ENCODE assay signal across 24 mouse cellular contexts in the genomic region with DNA sequence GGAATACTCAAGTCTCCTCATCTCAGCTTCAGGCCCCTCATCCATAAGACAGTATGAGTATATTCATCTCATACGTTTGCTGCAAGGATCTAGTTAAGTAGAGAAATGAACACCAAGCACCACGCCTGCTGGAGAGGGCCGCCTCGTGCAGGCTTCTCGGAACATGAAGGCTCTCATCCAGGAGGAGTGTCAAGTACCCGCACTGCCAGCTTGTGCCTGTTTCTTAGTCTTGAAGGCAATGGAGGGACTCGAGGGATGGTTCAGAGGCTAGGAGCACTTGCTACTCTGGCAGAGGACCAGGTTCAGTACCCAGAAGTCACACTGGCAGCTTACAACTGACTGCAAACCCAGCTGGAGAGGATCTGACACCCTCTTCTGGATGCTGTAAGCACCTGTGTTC. TPM values are rescaled to one million over a fixed set of nuclear protein-coding genes. Genes with fewer than 3 reads are reported as not detected.
DNase-seq lines count a peak whose midpoint lies in the region; ATAC-seq and TF ChIP-seq lines count a peak whose summit lies in the region.
"Had no signal": no experiment of that assay in that cellular context is flagged by ENCODE, and none has a peak within 500 bp of the region (broad histone marks: within the 10 kb centered on the region; RNA-seq: fewer than 3 reads in every experiment).

No protein-coding gene starts in this region.

- no peak for TF ChIP-seq POLR2A in cerebellum, adult 2 months (IDR thresholded peaks at IDR 0.05; ENCODE audit: borderline replicate concordance, insufficient read depth, low read length)

- H3K9ac ChIP-seq in lung, embryonic 16.5 days (ENCODE audit: low read length) = no peak overlapping the region
- H3K9ac ChIP-seq: heart, embryonic 12.5 days; hindbrain, embryonic 15.5 days; kidney, embryonic 15.5 days; liver, embryonic 12.5 days; liver, postnatal 0 days; neural tube, embryonic 12.5 days had no signal

- H3K36me3 ChIP-seq in lung, embryonic 16.5 days (ENCODE audit: control insufficient read depth, insufficient read depth, low read length) = peaks cover 5% of the 10 kb centered on the region; the same call in 1 of the 2 replicates
- H3K36me3 ChIP-seq in limb, embryonic 10.5 days = peaks cover 35% of the 10 kb centered on the region
- H3K36me3 ChIP-seq: hindbrain, embryonic 15.5 days; kidney, embryonic 15.5 days; liver, embryonic 12.5 days had no signal

- no peaks in the 10 kb centered on the region for H3K4me1 ChIP-seq in cerebellum, adult 2 months (ENCODE audit: control insufficient read depth, insufficient read depth, low read length)
- H3K4me1 ChIP-seq in lung, embryonic 16.5 days (replicated peaks; ENCODE audit: control insufficient read depth, insufficient read depth, low read length) = peaks cover 29% of the 10 kb centered on the region
- no peaks in the 10 kb centered on the region for H3K4me1 ChIP-seq in limb, embryonic 10.5 days
- H3K4me1 ChIP-seq: hindbrain, embryonic 15.5 days; kidney, embryonic 15.5 days; liver, embryonic 12.5 days; neural tube, embryonic 12.5 days had no signal

- no peak overlapping the region for H3K27ac ChIP-seq in cerebellum, adult 2 months (ENCODE audit: insufficient read depth, low read length)
- H3K27ac ChIP-seq in lung, embryonic 16.5 days (ENCODE audit: low read length) = peak overlapping the region; percentile 67
- no peak overlapping the region for H3K27ac ChIP-seq in limb, embryonic 10.5 days
- H3K27ac ChIP-seq: heart, adult 2 months; hindbrain, embryonic 15.5 days; kidney, embryonic 15.5 days; liver, embryonic 12.5 days; neural tube, embryonic 12.5 days had no signal

- H3K9me3 ChIP-seq in lung, embryonic 16.5 days (ENCODE audit: control insufficient read depth, low read length) = no peaks in the 10 kb centered on the region
- H3K9me3 ChIP-seq in limb, embryonic 10.5 days (replicated peaks) = no peaks in the 10 kb centered on the region
- H3K9me3 ChIP-seq: heart, embryonic 12.5 days; hindbrain, embryonic 15.5 days; kidney, embryonic 15.5 days; liver, embryonic 12.5 days; neural tube, embryonic 12.5 days had no signal

- no peak overlapping the region for H3K4me2 ChIP-seq in lung, embryonic 16.5 days (ENCODE audit: low read depth, low read length)
- H3K4me2 ChIP-seq: heart, embryonic 12.5 days; hindbrain, embryonic 15.5 days; kidney, embryonic 15.5 days; liver, embryonic 12.5 days; midbrain, embryonic 11.5 days; neural tube, embryonic 12.5 days had no signal

- no peak overlapping the region for H3K4me3 ChIP-seq in cerebellum, adult 2 months (replicated peaks; ENCODE audit: insufficient read depth, low read depth, low read length)
- H3K4me3 ChIP-seq in lung, embryonic 16.5 days (ENCODE audit: low read length) = no peak overlapping the region
- H3K4me3 ChIP-seq in limb, embryonic 10.5 days = no peak overlapping the region
- H3K4me3 ChIP-seq: heart, adult 2 months; heart, embryonic 12.5 days; hindbrain, embryonic 15.5 days; kidney, embryonic 15.5 days; liver, embryonic 12.5 days; myocyte; neural tube, embryonic 12.5 days had no signal

- H3K27me3 ChIP-seq in cerebellum, adult 2 months (ENCODE audit: control insufficient read depth, insufficient read depth, low read length) = no peaks in the 10 kb centered on the region
- no peaks in the 10 kb centered on the region for H3K27me3 ChIP-seq in lung, embryonic 16.5 days (ENCODE audit: control insufficient read depth, insufficient read depth, low read depth, low read length)
- no peaks in the 10 kb centered on the region for H3K27me3 ChIP-seq in limb, embryonic 10.5 days (ENCODE audit: low read depth, poor library complexity, severe bottlenecking)
- H3K27me3 ChIP-seq: heart, embryonic 12.5 days; hindbrain, embryonic 15.5 days; kidney, embryonic 15.5 days; liver, embryonic 12.5 days; neural tube, embryonic 12.5 days had no signal

- TF ChIP-seq CTCF in cerebellum, adult 2 months (IDR thresholded peaks at IDR 0.05; ENCODE audit: borderline replicate concordance, insufficient read depth, low read depth, low read length) = no peak

- peak; percentile 40 for DNase-seq in cerebellum, adult 9-11 months
- DNase-seq in cerebellum, adult 2 months = no peak
- peak; percentile 66 to 79 for DNase-seq in lung, adult 18-20 months
- DNase-seq in lung, postnatal 36 days = peak; percentile 78
- DNase-seq in limb, embryonic 10.5 days (ENCODE audit: low spot score) = no peak
- no peak for DNase-seq in right cerebral cortex, postnatal 4 days
- DNase-seq: adrenal gland, postnatal 14 days; heart, adult 2 months; heart, postnatal 4 days; kidney, adult 11 months; kidney, postnatal 25 days; liver, postnatal 0 days; thymus, postnatal 14 days had no signal

- peak; percentile 73 for ATAC-seq in lung, embryonic 16.5 days (ENCODE audit: low read depth)
- ATAC-seq: CD4-positive, CD25-positive, alpha-beta regulatory T cell, adult 4 months; forebrain, embryonic 14.5 days; inflammation-experienced regulatory T-cells, adult 6 months; liver, embryonic 12.5 days; liver, postnatal 0 days had no signal

- 68% methylated on average over 7 of the region's 7 CpGs for WGBS in cerebellum, adult 2 months
- 50% methylated on average over 7 of the region's 7 CpGs for WGBS in lung, embryonic 16.5 days
- 89% methylated on average over 7 of the region's 7 CpGs for WGBS in limb, embryonic 10.5 days

RNA-seq across cellular contexts. Expression of gene Daam2, which starts 12.2 kb away (rescaled TPM):
- polyA plus RNA-seq in cerebellum, adult 2 months (2012; rRNA removed) = 54.4 TPM in 2 replicates
- 16.8 and 16.9 TPM in 2 replicates for polyA plus RNA-seq in lung, embryonic 16.5 days (2015; fragmentation: Nextera tagmentation; extraction: Ambion mirVana)
- polyA plus RNA-seq in limb, embryonic 10.5 days (2016; fragmentation: Nextera tagmentation; extraction: Ambion mirVana) = 8.2 and 10.7 TPM in 2 replicates
- polyA plus RNA-seq: inflammation-experienced regulatory T-cells, adult 6 months had no signal

Comparison
In these comparisons a context has a peak if more than half of its experiments do, and no peak if none do; other contexts are left out.
1. DNase-seq: peak in cerebellum, adult 9-11 months (single experiment), lung, adult 18-20 months (2 of 2) and lung, postnatal 36 days (single experiment); none in cerebellum, adult 2 months (0 of 2), limb, embryonic 10.5 days (single experiment) and right cerebral cortex, postnatal 4 days (single experiment).